Mouse (Mus musculus) midbrain, embryonic 15.5 days (tissue): ENCODE results near the gene Exosc6. TPM values are rescaled to one million over a fixed set of nuclear protein-coding genes. Genes with fewer than 3 reads are reported as not detected.
"Not testable (repeated sequence)": the region's sequence is repeated elsewhere in the genome, so short reads cannot be mapped to it uniquely, and the experiment has no call there.

Source experiments
- ATAC-seq: fragments of 200-750 bp; cut with Nextera tagmentation; replicated peaks from 2 replicates; pipeline ENCODE4 v1.8.0; 2017; ENCODE audit warnings: moderate TSS enrichment
- H3K27ac ChIP-seq: fragments of 300-500 bp; sonication (generic); 2 replicates; pipeline ENCODE4 v1.5.1; 2015; ENCODE audit warnings: mild to moderate bottlenecking, inconsistent platforms
- H3K27me3 ChIP-seq: fragments of 300-500 bp; sonication (generic); replicated peaks from 2 replicates; pipeline ENCODE4 v1.6.1; 2015; ENCODE audit warnings: inconsistent platforms
- H3K36me3 ChIP-seq: fragments of 300-500 bp; sonication (generic); replicated peaks from 2 replicates; pipeline ENCODE4 v1.6.1; 2015; ENCODE audit warnings: inconsistent platforms
- H3K4me1 ChIP-seq: fragments of 300-500 bp; sonication (generic); 2 replicates; pipeline ENCODE4 v1.6.1; 2015; ENCODE audit warnings: inconsistent platforms
- H3K4me2 ChIP-seq: fragments of 300-500 bp; sonication (generic); 2 replicates; pipeline ENCODE4 v1.6.1; 2015; ENCODE audit warnings: inconsistent platforms, mild to moderate bottlenecking, moderate library complexity
- H3K4me3 ChIP-seq: fragments of 300-500 bp; sonication (generic); 2 replicates; pipeline ENCODE4 v1.5.1; 2015; ENCODE audit warnings: mild to moderate bottlenecking, inconsistent platforms
- H3K9ac ChIP-seq: fragments of 300-500 bp; sonication (generic); 2 replicates; pipeline ENCODE4 v1.6.1; 2015; ENCODE audit warnings: mild to moderate bottlenecking, inconsistent platforms
- H3K9me3 ChIP-seq: fragments of 300-500 bp; sonication (generic); 2 replicates; pipeline ENCODE4 v1.6.1; 2016; ENCODE audit warnings: inconsistent platforms
- WGBS: fragments of 180-500 bp; shearing (Covaris S2); methylation state at CpG from one replicate; pipeline ENCODE4 v1.1.7; 2015; ENCODE audit warnings: mixed read lengths; 5-methylcytosine and 5-hydroxymethylcytosine counted together
- polyA plus RNA-seq: library from polyadenylated mRNA; unstranded; fragments of >200 nt; fragmentation: Nextera tagmentation; extraction: Ambion mirVana; gene quantifications from 2 replicates; pipeline ENCODE4 v1.2.1, GENCODE M21; 2015

Gene Exosc6
- polyA plus RNA-seq, 1 experiment from 2014 or later = not detected

- WGBS = 67% methylated on average over 4 of the region's 4 CpGs
- ATAC-seq = no peak
- no peaks in the 10 kb centered on the region for H3K27me3 ChIP-seq
Measured at GRCm38 (mm10) chr8:111066308-111066707, 10.2 kb downstream of the Exosc6 start.

GRCm38 (mm10) chr8:111067439-111067838 is 11.3 kb downstream of the Exosc6 start:
- H3K9ac ChIP-seq = no peak overlapping the region
- H3K4me3 ChIP-seq = no peak overlapping the region
- ATAC-seq = no peak
- WGBS = 32% methylated on average over 10 of the region's 10 CpGs
- no peak overlapping the region for H3K27ac ChIP-seq
- no peaks in the 10 kb centered on the region for H3K9me3 ChIP-seq
- no peaks in the 10 kb centered on the region for H3K27me3 ChIP-seq
- peaks cover 4% of the 10 kb centered on the region for H3K4me1 ChIP-seq
- no peaks in the 10 kb centered on the region for H3K36me3 ChIP-seq
- H3K4me2 ChIP-seq = no peak overlapping the region

More at GRCm38 (mm10) chr8:111066308-111066707, 10.2 kb downstream of the Exosc6 start:
- Histone ChIP-seq H3K4me3 (no peak overlapping the region), H3K36me3 (no peaks in the 10 kb centered on the region), H3K9me3 (no peaks in the 10 kb centered on the region), H3K4me2 (no peak overlapping the region), H3K4me1 (peaks cover 5% of the 10 kb centered on the region), H3K27ac (no peak overlapping the region), H3K9ac (no peak overlapping the region)

- not testable (repeated sequence) for H3K27me3 ChIP-seq, H3K4me1 ChIP-seq, H3K9me3 ChIP-seq, H3K27ac ChIP-seq, H3K4me3 ChIP-seq, H3K9ac ChIP-seq, H3K4me2 ChIP-seq, ATAC-seq, H3K36me3 ChIP-seq
- WGBS = 95% methylated on average over 9 of the region's 9 CpGs
Measured at GRCm38 (mm10) chr8:111068660-111069059, 12.5 kb downstream of the Exosc6 start.

GRCm38 (mm10) chr8:111075926-111076325 is 19.8 kb downstream of the Exosc6 start:
- Histone ChIP-seq H3K36me3 (no peaks in the 10 kb centered on the region), H3K27me3 (no peaks in the 10 kb centered on the region), H3K9me3 (no peaks in the 10 kb centered on the region), H3K9ac (no peak overlapping the region), H3K4me3 (no peak overlapping the region), H3K4me1 (no peaks in the 10 kb centered on the region), H3K4me2 (no peak overlapping the region), H3K27ac (no peak overlapping the region)
- 75% methylated on average over 3 of the region's 3 CpGs for WGBS
- ATAC-seq = no peak

- Histone ChIP-seq H3K4me2 (no peak overlapping the region), H3K4me1 (no peaks in the 10 kb centered on the region), H3K9me3 (no peaks in the 10 kb centered on the region), H3K36me3 (no peaks in the 10 kb centered on the region), H3K27me3 (no peaks in the 10 kb centered on the region), H3K27ac (no peak overlapping the region), H3K9ac (no peak overlapping the region), H3K4me3 (no peak overlapping the region)
- ATAC-seq = no peak
- 53% methylated on average over 5 of the region's 5 CpGs for WGBS
Measured at GRCm38 (mm10) chr8:111079461-111079860, 23.3 kb downstream of the Exosc6 start.

GRCm38 (mm10) chr8:111079861-111080271 is 23.7 kb downstream of the Exosc6 start:
- no peak overlapping the region for H3K4me2 ChIP-seq
- no peak overlapping the region for H3K4me3 ChIP-seq
- 32% methylated on average over 6 of the region's 6 CpGs for WGBS
- H3K9me3 ChIP-seq = no peaks in the 10 kb centered on the region
- no peak overlapping the region for H3K27ac ChIP-seq
- ATAC-seq = no peak
- no peak overlapping the region for H3K9ac ChIP-seq
- no peaks in the 10 kb centered on the region for H3K4me1 ChIP-seq
- H3K27me3 ChIP-seq = no peaks in the 10 kb centered on the region
- no peaks in the 10 kb centered on the region for H3K36me3 ChIP-seq

GRCm38 (mm10) chr8:111081580-111082258 is 25.6 kb downstream of the Exosc6 start:
- H3K9ac ChIP-seq = no peak overlapping the region

GRCm38 (mm10) chr8:111083936-111084335 is 27.8 kb downstream of the Exosc6 start:
- H3K36me3 ChIP-seq, H3K27ac ChIP-seq, H3K4me1 ChIP-seq, H3K27me3 ChIP-seq, H3K4me3 ChIP-seq, H3K9me3 ChIP-seq, ATAC-seq, H3K4me2 ChIP-seq, H3K9ac ChIP-seq: not testable (repeated sequence)
- WGBS = 90% methylated on average over 5 of the region's 5 CpGs

More at GRCm38 (mm10) chr8:111081580-111082258, 25.6 kb downstream of the Exosc6 start:
- no peak overlapping the region for H3K27ac ChIP-seq
- H3K4me3 ChIP-seq = no peak overlapping the region
- 27% methylated on average over 12 of the region's 12 CpGs for WGBS
- H3K4me1 ChIP-seq = no peaks in the 10 kb centered on the region
- no peaks in the 10 kb centered on the region for H3K9me3 ChIP-seq
- H3K27me3 ChIP-seq = no peaks in the 10 kb centered on the region
- H3K4me2 ChIP-seq = no peak overlapping the region
- H3K36me3 ChIP-seq = no peaks in the 10 kb centered on the region
- no peak for ATAC-seq

GRCm38 (mm10) chr8:111090126-111090525 is 34.0 kb downstream of the Exosc6 start:
- no peak overlapping the region for H3K27ac ChIP-seq
- no peaks in the 10 kb centered on the region for H3K27me3 ChIP-seq
- no peak overlapping the region for H3K4me2 ChIP-seq
- H3K9me3 ChIP-seq = no peaks in the 10 kb centered on the region
- H3K4me1 ChIP-seq = peaks cover 6% of the 10 kb centered on the region
- WGBS = 0% methylated on average over 2 of the region's 2 CpGs
- no peak overlapping the region for H3K9ac ChIP-seq
- no peak for ATAC-seq
- no peak overlapping the region for H3K4me3 ChIP-seq
- no peaks in the 10 kb centered on the region for H3K36me3 ChIP-seq

- Histone ChIP-seq H3K9ac (no peak overlapping the region), H3K27ac (no peak overlapping the region), H3K27me3 (no peaks in the 10 kb centered on the region), H3K4me1 (peaks cover 20% of the 10 kb centered on the region), H3K9me3 (no peaks in the 10 kb centered on the region), H3K4me3 (no peak overlapping the region), H3K4me2 (no peak overlapping the region), H3K36me3 (no peaks in the 10 kb centered on the region)
- ATAC-seq = no peak
- 88% methylated on average over 7 of the region's 7 CpGs for WGBS
Measured at GRCm38 (mm10) chr8:111091706-111092105, 35.6 kb downstream of the Exosc6 start.

GRCm38 (mm10) chr8:111092326-111092725 is 36.2 kb downstream of the Exosc6 start, which contains the start of gene Clec18a:
Gene Clec18a (minus strand): TSS chr8:111092426.
- ATAC-seq, H3K4me3 ChIP-seq, H3K36me3 ChIP-seq, H3K27ac ChIP-seq, H3K9ac ChIP-seq, H3K27me3 ChIP-seq, H3K9me3 ChIP-seq, H3K4me2 ChIP-seq: not testable (repeated sequence)
- peaks cover 20% of the 10 kb centered on the region for H3K4me1 ChIP-seq
- WGBS = 90% methylated on average over 5 of the region's 6 CpGs

- Histone ChIP-seq H3K4me3 (peak within 1 kb of the TSS; percentile 76), H3K4me1 (peaks cover 20% of the 10 kb centered on the region), H3K9ac (peak within 1 kb of the TSS; percentile 58), H3K4me2 (peak within 1 kb of the TSS; percentile 87), H3K9me3 (no peaks in the 10 kb centered on the region), H3K27me3 (no peaks in the 10 kb centered on the region), H3K36me3 (no peaks in the 10 kb centered on the region), H3K27ac (peak within 1 kb of the TSS; percentile 81)
- WGBS = 7% methylated on average over 53 of the region's 72 CpGs
- ATAC-seq = peak; percentile 94
Measured at GRCm38 (mm10) chr8:111093865-111094718, 38.0 kb downstream of the Exosc6 start, which contains the start of gene Pdpr. Gene Pdpr (plus strand): TSS chr8:111094630.
